In the genomic region with DNA sequence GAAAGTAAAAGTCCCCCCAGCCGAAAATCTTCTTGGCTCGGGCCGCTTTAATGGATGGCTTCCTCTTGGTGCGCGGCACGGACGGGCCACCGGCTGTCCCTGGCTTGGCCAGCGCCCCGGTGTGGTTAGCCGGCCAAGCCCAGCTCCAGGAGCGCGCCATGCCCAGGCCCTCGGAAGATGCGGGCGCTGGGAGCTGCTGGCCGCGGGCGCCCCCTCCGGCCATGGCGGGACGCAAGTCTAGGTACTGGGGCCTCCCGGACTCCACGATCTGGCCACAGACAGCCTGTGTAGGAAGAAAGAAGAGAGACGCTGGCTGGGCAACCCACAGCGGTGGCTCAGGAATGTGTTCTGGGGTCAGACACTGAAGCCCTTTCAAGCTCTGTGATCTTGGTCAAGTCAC, we compare ENCODE assay signal across 8 mouse cellular contexts. TPM values are rescaled to one million over a fixed set of nuclear protein-coding genes. Genes with fewer than 3 reads are reported as not detected.
DNase-seq lines count a peak whose midpoint lies in the region; ATAC-seq and TF ChIP-seq lines count a peak whose summit lies in the region.

No protein-coding gene starts in this region.

- H3K36me3 ChIP-seq in lung, postnatal 0 days (ENCODE audit: insufficient read depth, low read length) = no peaks in the 10 kb centered on the region
- H3K36me3 ChIP-seq in splenic B cell, adult 2 months (ENCODE audit: control insufficient read depth, insufficient read depth, low read length, poor library complexity, severe bottlenecking) = no peaks in the 10 kb centered on the region

- peaks cover 7% of the 10 kb centered on the region; the same call in 1 of the 2 replicates for H3K4me1 ChIP-seq in lung, postnatal 0 days (ENCODE audit: insufficient read depth, low read depth, low read length)

- TF ChIP-seq EP300 in lung, postnatal 0 days (IDR thresholded peaks at IDR 0.05) = no peak

- H3K9ac ChIP-seq in lung, postnatal 0 days (replicated peaks; ENCODE audit: low read depth) = no peak overlapping the region

- peak overlapping the region; percentile 25; the same call in 1 of the 2 replicates for H3K4me3 ChIP-seq in lung, postnatal 0 days (ENCODE audit: low read depth, low read length)

- H3K27ac ChIP-seq in lung, postnatal 0 days (ENCODE audit: low read length) = no peak overlapping the region

- peak; percentile 79 for TF ChIP-seq CTCF in lung, postnatal 0 days (IDR thresholded peaks at IDR 0.05)

- DNase-seq in monocyte, adult 2 months (ENCODE audit: low read depth in 1 of 2, low spot score in 2 of 2) = peak; percentile 28 to 44
- DNase-seq in cerebellum, adult 9-11 months = peak; percentile 79
- DNase-seq in gastrocnemius, postnatal 14 days = peak; percentile 75
- DNase-seq in kidney, adult 8-10 months = peak; percentile 47 to 65
- peak; percentile 73 for DNase-seq in lung, postnatal 0 days (ENCODE audit: low spot score)
- DNase-seq in splenic B cell, adult 2 months (ENCODE audit: low read depth, low spot score) = peak; percentile 61
- DNase-seq in left cerebral cortex, adult 11 months (ENCODE audit: low spot score) = no peak

- peak overlapping the region; percentile 53 for H3K4me2 ChIP-seq in lung, postnatal 0 days (replicated peaks; ENCODE audit: low read depth, low read length)

- peaks cover 69% of the 10 kb centered on the region for H3K27me3 ChIP-seq in lung, postnatal 0 days (replicated peaks; ENCODE audit: insufficient read depth, low read length)
- H3K27me3 ChIP-seq in splenic B cell, adult 2 months (ENCODE audit: control insufficient read depth, insufficient read depth, low read length, poor library complexity, severe bottlenecking) = no peaks in the 10 kb centered on the region

- H3K9me3 ChIP-seq in lung, postnatal 0 days (ENCODE audit: low read length) = no peaks in the 10 kb centered on the region

- ATAC-seq in monocyte, adult 5-6 weeks (replicated peaks; ENCODE audit: insufficient number of reproducible peaks, low FRiP score, low TSS enrichment, poor library complexity, severe bottlenecking) = no peak
- ATAC-seq in lung, postnatal 0 days = peak; percentile 74

- intact Hi-C loops in gastrocnemius, postnatal 14 days (cut with DNase I; ENCODE audit: low total_unique reads) = no loop called here

- WGBS in lung, postnatal 0 days = under 1% methylated on average over 26 of the region's 26 CpGs

RNA-seq across cellular contexts. Expression of a gene that starts 4.4 kb away (rescaled TPM):
- 7.9 to 28.8 TPM (median 11.5 TPM) in 3 replicates for total RNA-seq in monocyte, adult 5-6 weeks (2017)
- total RNA-seq in gastrocnemius, postnatal 14 days (2021) = 10 to 100 TPM; 29.4 to 33.1 TPM
- polyA plus RNA-seq in lung, postnatal 0 days (2015; fragmentation: Nextera tagmentation; extraction: Ambion mirVana) = 27.1 and 31.0 TPM in 2 replicates

RNA-seq across cellular contexts. Expression of a gene that starts 7.7 kb away (rescaled TPM):
- not detected in 3 replicates for total RNA-seq in monocyte, adult 5-6 weeks (2017)
- 1 to 10 TPM; 1.3 to 1.5 TPM for total RNA-seq in gastrocnemius, postnatal 14 days (2021)
- 0.44 and 0.60 TPM in 2 replicates for polyA plus RNA-seq in lung, postnatal 0 days (2015; fragmentation: Nextera tagmentation; extraction: Ambion mirVana)

RNA-seq across cellular contexts. Expression of a gene that starts 11.9 kb away (rescaled TPM):
- not detected in 3 replicates for total RNA-seq in monocyte, adult 5-6 weeks (2017)
- 10 to 100 TPM; 23.3 to 25.3 TPM for total RNA-seq in gastrocnemius, postnatal 14 days (2021)
- polyA plus RNA-seq in lung, postnatal 0 days (2015; fragmentation: Nextera tagmentation; extraction: Ambion mirVana) = 132 and 149 TPM in 2 replicates

RNA-seq across cellular contexts. Expression of a gene that starts 25.2 kb away (rescaled TPM):
- total RNA-seq in monocyte, adult 5-6 weeks (2017) = 0.32 to 9.8 TPM (median 1.4 TPM) in 3 replicates
- total RNA-seq in gastrocnemius, postnatal 14 days (2021) = 100 to 1,000 TPM; 315 to 336 TPM
- polyA plus RNA-seq in lung, postnatal 0 days (2015; fragmentation: Nextera tagmentation; extraction: Ambion mirVana) = 0.23 and 0.53 TPM in 2 replicates

Comparison
In these comparisons a context has a peak if more than half of its experiments do, and no peak if none do; other contexts are left out.
1. RNA of a gene that starts 11.9 kb away (total RNA-seq): 23.3 to 25.3 TPM in gastrocnemius, postnatal 14 days; not detected in monocyte, adult 5-6 weeks; every median in the first group is over 10 times any median in the second.